Mouse (Mus musculus) embryonic facial prominence, embryonic 11.5 days (tissue): ENCODE data around the gene Cby1. TPM values are rescaled to one million over a fixed set of nuclear protein-coding genes. Genes with fewer than 3 reads are reported as not detected.
A peak's percentile ranks its signal among the peaks of the same experiment; 100 is the strongest.
"Not testable (repeated sequence)": the region's sequence is repeated elsewhere in the genome, so short reads cannot be mapped to it uniquely, and the experiment has no call there.

Experiments used
- ATAC-seq: fragments of 200-750 bp; cut with Nextera tagmentation; replicated peaks from 2 replicates; pipeline ENCODE4 v1.8.0; 2017; ENCODE audit warnings: low read depth; ENCODE audit not compliant: insufficient number of reproducible peaks, low FRiP score, low TSS enrichment
- DNase-seq: peaks from one replicate; pipeline ENCODE4 v3.0.0-alpha.2; 2015; ENCODE audit warnings: low spot score
- H3K27ac ChIP-seq: fragments of 300-500 bp; sonication (generic); replicated peaks from 2 replicates; pipeline ENCODE4 v1.5.1; 2014; ENCODE audit warnings: mild to moderate bottlenecking, low read depth, low read length, control low read depth
- H3K27me3 ChIP-seq: fragments of 300-500 bp; sonication (generic); 2 replicates; pipeline ENCODE4 v1.6.1; 2014; ENCODE audit warnings: mild to moderate bottlenecking, low read length, moderate library complexity, mixed read lengths; ENCODE audit not compliant: control insufficient read depth, insufficient read depth
- H3K36me3 ChIP-seq: fragments of 300-500 bp; sonication (generic); replicated peaks from 2 replicates; pipeline ENCODE4 v1.6.1; 2014; ENCODE audit warnings: low read depth, mild to moderate bottlenecking, low read length, moderate library complexity, mixed read lengths; ENCODE audit not compliant: control insufficient read depth, insufficient read depth
- H3K4me1 ChIP-seq: fragments of 300-500 bp; sonication (generic); 2 replicates; pipeline ENCODE4 v1.6.1; 2014; ENCODE audit warnings: low read length, mixed read lengths; ENCODE audit not compliant: control insufficient read depth, insufficient read depth
- H3K4me2 ChIP-seq: fragments of 300-500 bp; sonication (generic); 2 replicates; pipeline ENCODE4 v1.6.1; 2014; ENCODE audit warnings: low read depth, mild to moderate bottlenecking, control low read depth, low read length, moderate library complexity
- H3K4me3 ChIP-seq: fragments of 300-500 bp; sonication (generic); 2 replicates; pipeline ENCODE4 v1.5.1; 2014; ENCODE audit warnings: low read depth, low read length, control low read depth
- H3K9ac ChIP-seq: fragments of 300-500 bp; sonication (generic); replicated peaks from 2 replicates; pipeline ENCODE4 v1.6.1; 2014; ENCODE audit warnings: mild to moderate bottlenecking, control low read depth, low read length
- H3K9me3 ChIP-seq: fragments of 300-500 bp; sonication (generic); replicated peaks from 2 replicates; pipeline ENCODE4 v1.6.1; 2016; ENCODE audit warnings: mild to moderate bottlenecking, low read length, inconsistent platforms, mixed read lengths; ENCODE audit not compliant: control insufficient read depth
- WGBS: fragments of 180-500 bp; shearing (Covaris S2); extraction: QIAGEN DNeasy Blood & Tissue Kit; methylation state at CpG from one replicate; pipeline ENCODE4 v1.1.7; 2014; 5-methylcytosine and 5-hydroxymethylcytosine counted together
- polyA plus RNA-seq: library from polyadenylated mRNA; unstranded; fragments of >200 nt; fragmentation: Nextera tagmentation; extraction: Ambion mirVana; gene quantifications from 2 replicates; pipeline ENCODE4 v1.2.1, GENCODE M21; 2014

Gene Cby1
- polyA plus RNA-seq, 1 experiment from 2014 or later: 64.3 TPM

GRCm38 (mm10) chr15:79664666-79665065 is 5.7 kb downstream of the Cby1 start:
- H3K4me2 ChIP-seq: no peak overlapping the region
- no peaks in the 10 kb centered on the region for H3K4me1 ChIP-seq
- no peaks in the 10 kb centered on the region; the same call in 1 of the 2 replicates for H3K36me3 ChIP-seq
- no peak overlapping the region for H3K9ac ChIP-seq
- WGBS: 89% methylated on average over 8 of the region's 8 CpGs
- no peak overlapping the region for H3K27ac ChIP-seq
- H3K9me3 ChIP-seq: no peaks in the 10 kb centered on the region
- H3K4me3 ChIP-seq: no peak overlapping the region
- no peaks in the 10 kb centered on the region for H3K27me3 ChIP-seq
- ATAC-seq (no peak), DNase-seq (no peak)

DNA sequence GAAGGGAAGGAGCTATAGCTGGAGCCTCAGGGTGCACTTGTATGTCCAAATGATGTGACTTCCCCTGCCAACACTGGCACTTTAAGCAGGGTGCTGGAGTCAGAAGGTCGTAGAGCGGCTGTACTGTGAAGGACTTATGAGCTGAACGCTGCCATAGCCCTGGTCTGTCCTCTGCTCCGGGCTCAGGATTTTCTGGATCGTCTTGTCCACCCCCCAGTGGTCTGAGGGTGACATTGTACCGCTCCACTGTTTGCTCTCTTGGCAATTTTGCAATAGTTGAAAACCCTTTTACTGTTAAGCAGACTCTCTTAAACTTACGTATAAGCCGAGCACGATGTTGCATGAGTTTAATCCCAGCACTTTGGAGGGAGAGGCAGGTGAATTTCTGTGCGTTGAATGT is 10.2 kb downstream of the Cby1 start:
- no peak overlapping the region for H3K9ac ChIP-seq
- H3K4me3 ChIP-seq: no peak overlapping the region
- no peak overlapping the region for H3K27ac ChIP-seq
- no peaks in the 10 kb centered on the region for H3K9me3 ChIP-seq
- no peak overlapping the region for H3K4me2 ChIP-seq
- WGBS: 73% methylated on average over 10 of the region's 10 CpGs
- DNase-seq: no peak
- ATAC-seq: no peak
- peaks cover 1% of the 10 kb centered on the region for H3K36me3 ChIP-seq
- H3K4me1 ChIP-seq: no peaks in the 10 kb centered on the region; the same call in 1 of the 2 replicates
- no peaks in the 10 kb centered on the region for H3K27me3 ChIP-seq

GRCm38 (mm10) chr15:79670249-79670971 is 11.4 kb downstream of the Cby1 start, which contains the start of gene Tomm22:
Gene Tomm22, plus strand, starts transcription at chr15:79670861.
- DNase-seq: peak; percentile 95
- Histone ChIP-seq H3K9me3 (no peaks in the 10 kb centered on the region), H3K27ac (no peak within 1 kb of the TSS), H3K4me2 (peak within 1 kb of the TSS; percentile 70), H3K27me3 (no peaks in the 10 kb centered on the region), H3K9ac (peak within 1 kb of the TSS; percentile 87), H3K36me3 (peaks cover 3% of the 10 kb centered on the region), H3K4me1 (no peaks in the 10 kb centered on the region; the same call in 1 of the 2 replicates), H3K4me3 (peak within 1 kb of the TSS; percentile 89)
- ATAC-seq: peak; percentile 96
- WGBS: 18% methylated on average over 33 of the region's 33 CpGs

DNA sequence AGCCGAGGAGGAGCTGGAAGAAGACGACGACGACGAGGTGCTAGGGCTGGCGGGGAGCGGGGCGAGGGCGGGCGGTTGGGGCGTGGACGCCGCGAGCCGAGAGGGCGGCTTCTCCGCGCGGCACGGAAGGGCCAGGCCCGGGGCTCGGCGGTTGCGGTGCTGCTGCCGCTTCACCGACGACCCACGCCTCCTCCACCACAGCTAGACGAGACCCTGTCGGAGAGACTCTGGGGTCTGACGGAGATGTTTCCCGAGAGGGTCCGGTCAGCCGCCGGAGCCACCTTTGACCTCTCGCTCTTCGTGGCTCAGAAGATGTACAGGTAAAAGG is 11.9 kb downstream of the Cby1 start:
- Histone ChIP-seq H3K9me3 (no peaks in the 10 kb centered on the region), H3K4me3 (peak overlapping the region; percentile 89), H3K27ac (no peak overlapping the region), H3K9ac (peak overlapping the region; percentile 87), H3K36me3 (peaks cover 3% of the 10 kb centered on the region), H3K27me3 (no peaks in the 10 kb centered on the region), H3K4me2 (peak overlapping the region; percentile 70), H3K4me1 (no peaks in the 10 kb centered on the region; the same call in 1 of the 2 replicates)
- peak; percentile 12; the same call in 1 of the 2 replicates for ATAC-seq
- 0% methylated on average over 31 of the region's 37 CpGs for WGBS
- DNase-seq: no peak

DNA sequence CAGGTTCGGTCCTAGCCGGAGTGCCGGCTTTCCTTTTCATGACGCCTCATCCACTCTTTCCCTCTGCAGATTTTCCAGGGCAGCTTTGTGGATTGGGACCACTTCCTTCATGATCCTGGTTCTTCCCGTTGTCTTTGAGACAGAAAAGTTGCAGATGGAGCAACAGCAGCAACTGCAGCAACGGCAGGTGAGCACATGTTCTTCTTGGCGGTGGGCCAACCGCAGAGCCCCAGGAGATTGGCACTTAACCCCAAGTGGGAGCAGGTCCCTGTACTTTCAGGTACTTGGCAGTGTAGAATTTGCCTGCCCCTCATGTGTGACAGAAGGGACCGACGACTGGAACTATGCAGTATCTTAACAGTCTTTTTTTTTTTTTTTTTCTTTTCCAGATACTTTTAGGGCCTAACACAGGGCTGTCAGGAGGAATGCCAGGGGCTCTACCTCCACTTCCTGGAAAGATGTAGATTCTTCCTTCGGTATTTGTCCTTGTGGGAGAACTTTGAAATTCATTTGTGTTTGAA is 12.9 kb downstream of the Cby1 start:
- not testable (repeated sequence) for H3K9ac ChIP-seq, H3K4me1 ChIP-seq, H3K36me3 ChIP-seq, H3K27me3 ChIP-seq, DNase-seq, ATAC-seq, H3K27ac ChIP-seq, H3K9me3 ChIP-seq
- Histone ChIP-seq H3K4me2 (peak overlapping the region; percentile 70), H3K4me3 (peak overlapping the region; percentile 89)
- 84% methylated on average over 11 of the region's 11 CpGs for WGBS

- H3K27me3 ChIP-seq: no peaks in the 10 kb centered on the region
- no peaks in the 10 kb centered on the region for H3K4me1 ChIP-seq
- H3K9ac ChIP-seq: no peak overlapping the region
- H3K27ac ChIP-seq: no peak overlapping the region
- peaks cover 3% of the 10 kb centered on the region for H3K36me3 ChIP-seq
- no peak overlapping the region for H3K4me2 ChIP-seq
- ATAC-seq (no peak), DNase-seq (no peak)
- no peaks in the 10 kb centered on the region for H3K9me3 ChIP-seq
- H3K4me3 ChIP-seq: no peak overlapping the region
- WGBS: 84% methylated on average over 2 of the region's 2 CpGs
Measured at GRCm38 (mm10) chr15:79677936-79678335, 18.9 kb downstream of the Cby1 start.

- no peaks in the 10 kb centered on the region; the same call in 1 of the 2 replicates for H3K36me3 ChIP-seq
- 89% methylated on average over 4 of the region's 4 CpGs for WGBS
- DNase-seq: no peak
- no peaks in the 10 kb centered on the region for H3K9me3 ChIP-seq
- H3K27ac ChIP-seq: no peak overlapping the region
- H3K27me3 ChIP-seq: no peaks in the 10 kb centered on the region
- no peak overlapping the region for H3K9ac ChIP-seq
- H3K4me3 ChIP-seq: no peak overlapping the region
- no peak overlapping the region for H3K4me2 ChIP-seq
- no peak for ATAC-seq
- peaks cover 8% of the 10 kb centered on the region for H3K4me1 ChIP-seq
Measured at GRCm38 (mm10) chr15:79681973-79682372, 23.0 kb downstream of the Cby1 start.

DNA sequence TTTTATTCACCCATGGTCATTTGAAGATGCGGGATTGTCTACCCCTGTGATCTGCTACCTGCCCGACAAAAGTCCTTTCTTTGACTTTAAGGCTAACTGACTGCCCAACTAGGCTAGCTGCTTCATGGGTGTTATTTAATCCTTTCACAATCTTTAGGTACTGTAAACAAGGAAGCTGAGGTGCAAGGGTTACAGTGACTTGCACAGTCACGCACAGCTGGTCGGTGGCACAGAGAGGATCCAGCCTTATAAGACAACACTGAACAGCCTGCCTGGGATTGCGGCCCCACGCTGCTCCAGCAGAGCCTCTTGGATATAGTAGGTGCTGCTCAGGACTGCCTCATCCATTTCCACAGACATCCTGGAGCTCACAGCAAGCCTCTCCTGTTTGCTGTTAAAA is 24.1 kb downstream of the Cby1 start:
- Histone ChIP-seq H3K4me1 (peaks cover 8% of the 10 kb centered on the region), H3K9me3 (no peaks in the 10 kb centered on the region), H3K4me2 (no peak overlapping the region), H3K27me3 (no peaks in the 10 kb centered on the region), H3K27ac (no peak overlapping the region), H3K4me3 (no peak overlapping the region), H3K36me3 (no peaks in the 10 kb centered on the region; the same call in 1 of the 2 replicates), H3K9ac (no peak overlapping the region)
- ATAC-seq (no peak), DNase-seq (no peak)
- WGBS: 83% methylated on average over 6 of the region's 6 CpGs
